Mouse (Mus musculus) lung, postnatal 14 days (tissue): ENCODE data around the gene Frs2.
"Not testable (repeated sequence)": the region's sequence is repeated elsewhere in the genome, so short reads cannot be mapped to it uniquely, and the experiment has no call there.

Source experiments
- DNase-seq: peaks from one replicate; pipeline ENCODE4 v3.0.0; 2021

Frs2 gene

DNA sequence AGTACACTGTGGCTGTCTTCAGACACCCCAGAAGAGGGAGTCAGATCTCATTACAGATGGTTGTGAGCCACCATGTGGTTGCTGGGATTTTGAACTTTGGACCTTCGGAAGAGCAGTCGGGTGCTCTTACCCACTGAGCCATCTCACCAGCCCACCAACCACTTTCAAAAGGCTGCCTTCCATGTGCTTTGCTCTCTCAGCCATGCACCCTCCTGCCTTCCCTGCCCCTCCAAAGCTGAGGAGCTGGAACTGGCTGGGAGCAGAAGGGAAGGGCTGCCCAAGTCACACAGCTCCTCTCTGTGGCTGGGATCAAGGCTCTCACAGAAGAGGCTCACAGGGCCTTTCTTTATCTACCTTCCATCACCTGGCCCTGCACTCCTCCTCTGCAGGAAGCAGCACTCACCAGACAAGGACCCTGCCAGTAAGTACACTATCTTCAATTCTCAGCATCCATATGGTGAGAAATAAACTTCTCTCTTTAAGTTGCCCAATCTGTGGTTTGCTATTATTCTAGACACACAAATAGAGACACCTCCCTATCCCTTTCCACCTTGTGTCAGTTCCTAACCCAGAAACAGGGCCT, 51.1 kb downstream of the Frs2 start:
- no peak for DNase-seq

DNA sequence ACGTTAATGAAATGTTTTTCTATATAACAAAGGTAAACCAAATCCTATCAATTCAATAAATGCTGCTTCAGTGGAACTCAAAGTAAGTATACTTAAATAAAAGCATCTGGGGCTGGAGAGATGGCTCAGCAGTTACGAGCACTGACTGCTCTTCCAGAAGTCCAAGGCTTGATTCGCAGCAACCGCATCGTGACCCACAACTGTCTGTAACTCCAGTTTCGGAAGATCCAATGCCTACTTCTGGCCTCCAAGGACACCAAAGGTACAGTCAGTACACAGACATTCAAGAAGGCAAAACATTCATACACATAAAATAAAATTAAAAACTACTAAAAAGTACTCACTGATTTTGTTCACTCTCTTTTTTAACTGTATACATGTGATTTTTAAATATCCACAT, 52.2 kb downstream of the Frs2 start:
- DNase-seq, result no peak

DNA sequence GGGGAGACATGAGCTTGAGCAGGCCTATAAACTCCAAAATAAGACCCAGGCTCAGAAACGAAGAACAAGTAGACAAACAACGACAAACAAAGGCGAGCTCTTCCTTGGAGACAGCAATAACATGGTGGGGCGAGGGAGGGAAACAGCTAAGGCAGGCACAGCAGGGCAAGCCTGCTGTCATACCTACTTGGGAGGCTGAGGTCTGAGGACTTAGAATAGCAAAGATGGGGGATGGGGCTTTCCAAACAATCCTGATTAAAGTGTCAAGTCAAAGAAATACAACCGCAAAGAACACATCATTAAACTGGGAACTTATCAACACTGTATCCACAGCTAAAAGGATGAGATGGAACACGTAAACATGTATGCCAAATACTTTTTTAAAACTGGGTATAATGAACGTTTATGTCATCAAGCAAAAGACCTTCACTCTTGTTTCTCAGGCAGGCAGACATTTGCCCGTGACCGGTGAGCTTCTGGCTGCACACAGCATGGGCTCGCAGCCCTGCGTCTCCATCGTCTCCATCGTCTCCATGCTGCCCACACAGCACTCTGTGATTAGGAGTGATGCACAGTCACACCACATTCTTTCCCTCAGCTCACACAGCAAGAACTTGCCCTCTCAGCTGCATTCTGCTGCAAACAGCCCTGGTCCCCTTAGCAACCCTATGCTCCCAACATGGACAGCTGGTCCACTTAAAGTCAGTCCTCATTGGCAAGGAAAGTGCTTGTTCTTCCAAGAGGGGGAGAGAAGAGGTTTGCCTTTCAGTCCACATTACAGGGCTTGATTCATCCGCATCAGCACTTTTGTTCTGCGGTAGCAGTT, 53.6 kb downstream of the Frs2 start:
- peak; percentile 41 for DNase-seq

DNA sequence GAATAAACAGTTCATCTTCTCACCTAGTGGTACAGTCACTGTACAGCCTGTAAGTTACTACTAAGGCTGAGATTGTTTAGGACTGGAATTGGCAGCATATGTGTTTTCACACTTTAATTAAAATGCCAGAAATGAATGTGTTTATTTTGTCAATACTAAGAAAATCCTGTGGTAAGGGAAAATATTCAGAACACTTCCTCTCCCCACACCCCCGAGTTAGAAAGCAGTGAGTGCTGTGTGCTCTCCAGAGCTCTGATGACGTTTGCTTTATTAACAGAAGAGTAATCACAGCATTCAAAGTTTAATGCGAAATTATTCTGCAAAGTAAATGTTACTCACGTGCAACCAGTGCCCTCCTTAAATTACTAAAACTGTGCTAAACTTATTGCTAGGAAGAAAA, 58.7 kb downstream of the Frs2 start:
- DNase-seq, result no peak

DNA sequence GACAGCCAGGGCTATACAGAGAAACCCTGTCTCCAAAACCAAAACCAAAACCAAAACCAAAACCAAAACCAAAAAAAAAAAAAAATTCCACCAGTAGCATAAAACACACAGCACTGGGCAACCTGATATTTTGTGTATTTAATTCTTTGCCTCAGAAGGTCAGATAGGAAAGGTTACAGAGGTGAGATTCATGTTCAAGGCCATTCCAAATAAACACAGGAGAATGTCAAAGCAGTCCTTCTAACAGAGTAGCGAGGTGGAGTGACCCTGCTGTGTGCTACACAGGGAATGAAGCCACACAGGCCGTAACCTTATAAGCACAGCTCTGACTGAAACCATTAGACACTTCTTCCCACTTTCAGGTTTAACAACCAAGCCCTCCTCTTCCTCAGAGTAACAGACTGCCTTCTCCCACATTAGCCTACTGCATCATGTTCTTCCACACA, 66.4 kb downstream of the Frs2 start:
- DNase-seq, result no peak

DNA sequence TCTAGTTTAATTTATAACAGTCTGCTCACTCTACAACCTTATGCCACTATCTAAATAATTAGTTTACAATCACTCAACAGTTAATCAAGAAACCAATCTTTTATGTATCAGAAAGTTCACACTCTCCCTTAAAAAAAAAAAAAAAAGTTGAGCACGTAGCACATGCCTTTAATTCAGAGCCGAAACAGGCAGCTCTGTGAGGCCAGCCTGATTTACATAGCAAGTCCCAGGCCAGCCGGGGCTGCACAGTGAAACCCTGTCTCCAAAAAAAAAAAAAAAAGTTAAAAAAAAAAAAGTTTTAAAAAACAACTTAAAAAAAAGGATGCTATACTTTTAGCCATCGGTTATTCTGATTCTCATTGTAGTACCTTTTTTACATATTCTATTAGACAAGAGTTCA, 67.0 kb downstream of the Frs2 start:
- no peak for DNase-seq

DNA sequence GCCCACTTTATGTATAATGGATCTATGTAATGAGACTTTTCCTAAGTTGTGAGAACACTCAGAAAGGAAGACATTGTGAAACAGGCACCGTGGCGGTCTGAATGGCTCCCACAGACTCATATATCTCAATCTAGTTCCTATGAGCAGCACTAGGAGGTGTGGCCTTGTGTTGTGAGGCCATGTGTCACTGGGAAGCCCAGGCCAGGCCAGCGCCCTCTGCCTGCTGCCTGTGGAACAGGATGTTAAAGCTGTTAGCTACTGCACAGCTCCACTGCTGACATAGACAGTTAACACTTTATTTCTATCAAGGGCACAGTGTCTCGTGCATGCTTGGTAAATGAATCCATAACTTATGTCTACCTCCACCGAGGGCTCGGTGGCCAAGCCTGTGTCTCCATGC, 70.0 kb downstream of the Frs2 start:
- peak; percentile 43 for DNase-seq

DNA sequence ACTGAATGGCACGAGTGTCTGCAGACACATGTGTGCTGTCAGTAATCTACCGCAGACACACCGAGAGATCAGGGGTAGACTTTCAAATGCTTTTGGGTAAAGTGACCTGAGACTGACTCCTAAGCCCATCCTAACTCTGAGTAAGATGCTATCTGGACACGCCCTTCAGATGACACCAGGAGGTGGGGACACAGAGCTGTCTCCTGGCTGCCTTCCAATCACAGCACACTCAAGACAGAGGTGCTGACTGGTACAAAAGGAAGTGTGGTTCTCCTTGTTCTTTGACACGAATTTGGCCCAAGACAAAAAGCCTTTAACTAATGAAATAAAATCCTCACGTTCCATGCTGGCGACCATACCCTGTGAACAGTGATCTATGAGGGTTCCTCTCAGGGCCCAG, 75.2 kb downstream of the Frs2 start:
- DNase-seq, result no peak

DNA sequence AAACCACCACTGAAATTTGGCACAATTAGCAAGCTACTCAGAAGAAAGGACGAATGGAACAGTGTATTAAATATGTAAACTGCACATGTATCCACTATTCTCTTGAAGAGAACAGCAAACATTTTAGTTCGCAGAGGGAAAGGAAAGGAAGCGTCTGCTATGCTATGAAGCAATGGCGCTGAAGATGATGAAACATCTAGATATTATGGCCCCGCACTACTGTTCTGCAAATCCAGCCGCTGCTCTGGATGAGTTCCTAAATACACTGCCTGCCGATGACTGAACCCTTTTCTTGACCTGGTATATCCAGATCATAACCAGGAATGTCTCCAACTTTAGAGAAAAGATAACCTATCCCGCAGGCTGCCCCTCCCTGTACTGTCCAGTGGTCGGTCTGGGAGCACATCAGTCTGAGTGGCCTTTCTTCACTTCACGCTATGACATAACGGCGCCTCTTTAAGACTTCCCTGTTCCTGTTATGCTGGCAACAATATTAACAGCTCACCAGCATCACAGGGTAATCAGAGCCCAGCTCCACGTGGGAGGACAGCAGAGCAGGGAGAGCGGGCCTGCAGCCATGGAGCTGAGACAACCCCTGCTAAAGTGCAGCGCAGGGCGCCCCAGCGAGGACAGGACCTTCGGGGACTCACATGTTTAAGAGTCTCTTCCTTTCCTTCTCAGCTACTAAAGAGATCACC, 76.0 kb downstream of the Frs2 start:
- no peak for DNase-seq

DNA sequence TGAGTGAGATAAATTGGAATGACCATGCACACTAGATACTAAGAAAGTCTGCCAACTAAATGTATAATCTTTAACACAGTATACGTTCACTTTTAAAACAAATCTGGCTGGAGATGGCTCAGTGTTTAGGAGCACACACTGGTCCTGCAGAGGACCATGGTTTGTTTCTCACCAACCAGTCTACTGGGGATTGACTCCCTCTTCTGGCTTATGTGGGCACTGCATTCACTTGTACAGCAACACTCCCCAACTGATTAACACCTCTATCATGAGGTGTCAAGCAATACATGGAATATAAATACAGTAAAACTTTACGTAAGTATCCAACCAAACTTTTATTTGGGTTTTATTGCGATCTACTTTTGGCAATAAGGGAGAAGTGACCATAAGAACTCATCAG, 79.2 kb downstream of the Frs2 start:
- DNase-seq, result no peak

DNA sequence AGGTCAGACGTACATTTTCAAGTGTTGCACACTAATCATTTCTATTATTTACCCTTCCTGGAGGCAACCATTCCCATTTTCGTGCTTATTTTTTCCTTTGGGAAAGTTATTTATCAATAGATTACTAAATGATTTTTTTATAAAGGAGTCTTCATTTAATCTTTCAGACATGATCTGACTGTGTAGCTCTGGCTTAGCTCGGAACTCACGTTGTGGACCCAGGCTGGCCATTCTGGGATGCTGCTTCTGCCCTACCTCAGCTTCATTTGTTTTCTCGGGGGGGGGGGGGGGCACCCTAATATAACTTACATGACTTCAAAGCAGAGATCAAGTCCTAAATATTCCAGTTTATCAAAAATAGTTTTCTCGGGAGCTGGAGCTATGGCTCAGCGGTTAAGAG, 84.3 kb downstream of the Frs2 start:
- DNase-seq, result no peak

DNA sequence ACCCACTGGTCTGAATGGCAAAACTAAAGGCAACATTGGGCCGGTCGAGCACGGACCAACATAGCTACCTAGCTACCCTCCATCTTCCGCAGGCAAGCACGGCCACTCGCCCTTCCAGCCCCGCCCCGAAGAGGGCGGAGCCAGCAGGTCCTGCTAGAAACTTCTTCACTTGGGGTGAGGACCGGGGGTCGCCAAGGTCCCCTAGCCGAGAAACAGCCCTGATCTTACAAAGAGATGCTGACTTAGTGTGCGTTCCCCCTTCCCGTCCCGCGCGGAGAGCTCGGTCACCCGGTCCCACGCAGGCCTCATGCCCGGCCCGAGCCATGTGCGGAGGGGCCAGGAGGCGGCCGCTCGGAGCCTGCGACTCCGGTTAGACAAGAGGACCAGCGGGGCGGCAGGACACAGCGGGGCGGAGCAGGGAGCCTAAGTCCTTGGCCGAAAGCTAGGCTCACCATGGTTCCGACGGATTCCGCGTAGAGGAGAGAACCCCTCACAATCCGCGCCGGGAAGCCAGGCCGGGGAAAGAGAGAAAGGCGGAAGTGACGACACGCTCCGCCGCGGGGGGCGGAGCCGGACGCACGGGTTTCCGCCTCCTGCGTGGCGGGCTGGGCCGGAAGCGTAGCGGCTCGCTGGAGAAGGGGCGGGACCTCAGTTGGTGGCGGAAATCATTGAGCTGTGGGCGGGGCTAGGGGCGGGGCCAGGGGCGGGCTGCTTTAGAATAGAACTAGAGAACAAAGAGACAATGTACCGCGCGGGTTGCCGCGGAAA, 84.9 kb downstream of the Frs2 start, which contains the start of gene Cct2:
Gene Cct2 (minus strand): TSS at position 561 of the 768 bp plus-strand sequence.
- peak; percentile 93 for DNase-seq

DNA sequence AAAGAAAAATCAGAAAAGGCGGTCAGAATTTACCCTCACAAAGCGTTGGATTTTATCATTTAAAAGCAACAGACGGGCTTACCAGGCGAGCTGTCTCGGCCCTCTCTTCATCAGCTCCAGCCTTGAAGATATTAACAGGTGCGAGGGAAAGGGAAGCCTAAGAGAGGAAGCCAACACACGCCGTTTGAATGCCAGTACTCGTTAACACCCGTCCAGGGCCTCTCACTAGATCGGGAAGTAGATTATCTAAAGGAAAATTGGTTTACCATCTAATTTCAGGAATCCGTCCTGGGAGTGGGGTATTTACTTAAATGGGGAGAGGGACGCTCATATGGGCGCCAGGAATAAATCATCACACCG, 85.5 kb downstream of the Frs2 start:
- no peak for DNase-seq

DNA sequence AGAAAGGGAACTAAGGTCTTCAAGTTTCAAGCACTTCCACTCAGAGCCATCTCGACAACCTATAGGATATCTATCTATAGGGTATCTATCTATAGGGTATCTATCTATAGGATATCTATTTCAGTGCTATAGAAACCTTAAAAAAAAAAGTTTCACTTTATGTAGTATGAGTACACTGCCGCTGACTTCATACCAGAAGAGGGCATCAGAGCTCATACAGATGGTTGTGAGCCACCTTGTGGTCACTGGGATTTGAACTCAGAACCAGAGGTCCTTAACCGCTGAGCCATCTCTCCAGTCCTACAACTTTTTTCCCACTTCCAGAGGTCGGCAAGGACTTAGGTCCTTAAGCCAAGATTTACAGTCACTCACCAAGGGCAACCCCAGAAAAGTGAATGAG, 92.7 kb downstream of the Frs2 start:
- no peak for DNase-seq

DNA sequence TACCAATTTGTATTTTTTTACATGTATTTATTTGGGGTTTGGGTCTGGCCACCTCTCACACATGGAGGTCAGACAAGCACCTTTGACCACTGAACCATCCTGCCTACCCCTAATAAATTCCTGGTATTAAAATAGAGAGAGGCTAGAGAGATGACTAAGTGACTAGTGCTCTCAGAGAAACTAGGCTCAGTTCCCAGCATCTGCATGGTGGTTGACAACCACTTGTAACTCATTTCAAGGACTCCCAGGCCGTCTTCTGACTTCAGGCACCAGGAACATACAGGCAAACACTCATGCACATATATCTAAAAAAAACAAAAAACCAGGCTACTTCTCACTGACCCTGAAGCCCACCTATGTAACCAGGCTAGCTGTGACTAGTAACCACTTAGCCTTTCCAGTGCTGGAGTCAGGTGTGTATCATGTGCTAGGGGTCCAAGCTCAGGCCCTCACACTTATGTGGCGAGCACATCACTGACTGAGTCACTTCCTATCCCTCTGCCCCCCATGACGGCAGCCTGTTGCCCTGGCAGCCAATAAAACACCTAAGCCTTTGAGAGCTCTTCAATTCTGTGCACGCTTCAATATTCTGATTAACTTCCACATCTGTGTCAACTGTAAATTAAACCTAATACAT, 98.3 kb downstream of the Frs2 start:
- no peak for DNase-seq

DNA sequence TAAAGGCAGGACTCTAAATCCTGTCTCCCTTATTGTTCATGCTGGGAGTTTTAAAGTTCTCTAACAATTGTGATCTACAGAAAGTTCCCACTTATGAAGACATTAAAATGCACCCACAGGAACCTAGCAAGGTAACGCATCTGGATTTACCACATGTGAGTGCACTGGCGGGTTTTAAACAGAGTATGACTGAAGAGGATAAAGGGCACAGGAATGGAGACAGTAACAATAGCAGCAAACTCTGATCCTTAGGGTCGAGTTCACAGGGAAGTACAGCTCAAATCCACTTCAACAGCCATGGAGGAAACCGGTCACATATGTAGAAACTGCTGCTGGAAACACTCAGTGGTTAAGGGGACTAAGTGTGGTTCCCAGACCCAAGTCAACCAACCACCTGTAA, 99.1 kb downstream of the Frs2 start:
- DNase-seq, result no peak

DNA sequence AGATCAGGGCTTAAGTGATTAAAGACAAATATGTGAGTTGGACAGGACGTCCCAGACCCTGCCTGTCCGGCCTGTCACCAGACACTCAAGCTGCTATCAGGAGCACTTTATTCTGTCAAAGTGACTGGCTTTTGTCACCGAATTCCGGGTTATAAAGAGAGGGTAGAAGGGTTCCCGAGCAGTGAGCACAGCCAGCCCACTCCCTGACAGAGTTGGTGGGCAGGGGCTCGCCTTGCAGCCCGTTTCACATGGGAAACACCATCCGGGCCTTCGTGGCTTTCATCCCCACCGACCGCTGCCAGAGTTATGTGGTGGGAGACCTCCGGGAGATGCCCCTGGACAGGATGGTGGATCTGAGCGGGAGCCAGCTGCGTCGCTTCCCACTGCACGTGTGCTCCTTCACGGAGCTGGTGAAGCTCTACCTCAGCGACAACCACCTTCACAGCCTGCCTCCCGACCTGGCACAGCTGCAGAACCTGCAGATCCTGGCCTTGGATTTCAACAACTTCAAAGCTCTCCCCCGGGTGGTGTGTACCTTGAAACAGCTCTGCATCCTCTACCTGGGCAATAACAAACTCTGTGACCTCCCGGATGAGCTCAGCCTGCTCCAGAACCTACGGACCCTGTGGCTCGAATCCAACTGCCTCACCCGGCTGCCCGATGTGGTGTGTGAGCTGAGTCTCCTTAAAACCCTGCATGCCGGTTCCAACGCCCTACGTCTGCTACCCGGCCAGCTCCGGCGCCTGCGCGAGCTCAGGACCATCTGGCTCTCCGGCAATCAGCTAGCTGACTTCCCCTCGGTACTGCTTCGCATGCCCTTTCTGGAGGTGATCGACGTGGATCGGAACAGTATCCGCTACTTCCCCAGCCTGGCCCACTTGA, 102.9 kb downstream of the Frs2 start, which contains the start of gene Lrrc10:
Gene Lrrc10 (plus strand): TSS at position 167 of the 882 bp plus-strand sequence.
- DNase-seq, result no peak

DNA sequence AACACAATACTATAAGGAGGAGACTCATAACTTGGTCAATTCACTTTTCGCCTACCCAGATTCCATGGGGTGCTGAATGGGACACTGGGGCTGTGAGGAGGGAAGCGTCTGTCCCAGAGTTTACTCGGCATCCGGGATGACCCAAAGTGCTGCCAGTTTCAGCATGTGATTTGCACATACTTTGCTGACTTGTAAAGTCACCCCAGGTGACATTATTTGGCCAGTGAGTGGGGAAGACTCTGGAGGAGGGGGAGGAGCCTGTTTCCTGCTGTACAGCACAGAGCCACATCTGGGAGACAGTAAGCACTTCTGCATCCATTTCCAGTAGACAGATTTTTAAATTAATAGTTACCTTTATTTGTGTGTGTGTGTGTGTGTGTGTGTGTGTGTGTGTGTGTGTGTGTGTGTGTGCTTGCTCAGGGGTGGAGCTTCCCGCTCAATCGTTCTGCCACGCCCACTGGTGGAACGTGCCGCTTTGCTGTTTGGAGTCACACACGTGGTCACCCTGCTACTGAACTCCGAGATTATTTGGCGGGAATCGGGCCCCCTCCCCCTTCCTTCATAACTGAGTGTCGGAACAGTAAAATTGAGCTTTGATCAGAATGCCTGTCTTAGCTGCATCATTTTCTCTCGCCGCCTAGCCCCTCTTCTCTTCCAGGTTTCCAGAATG, 104.7 kb downstream of the Frs2 start:
- not testable (repeated sequence) for DNase-seq

DNA sequence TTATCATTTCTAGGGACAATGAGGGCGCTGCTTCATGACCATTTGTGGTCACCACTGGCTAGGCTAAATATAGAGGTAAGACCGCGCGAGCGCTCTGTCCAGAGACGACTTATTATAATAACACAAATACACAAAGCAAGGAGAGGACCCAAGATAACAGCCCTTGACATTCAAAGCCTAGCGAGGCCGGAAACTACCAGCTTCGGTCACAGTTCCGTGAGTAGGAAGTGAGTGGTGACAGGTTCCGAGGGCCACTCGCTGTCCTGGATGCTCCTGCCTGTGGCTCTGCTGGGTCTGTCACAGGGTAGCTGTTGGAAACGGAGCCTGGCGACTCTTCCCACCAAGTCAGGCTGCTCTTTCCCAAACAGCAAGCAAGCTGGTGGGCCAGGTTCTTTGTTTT, 106.0 kb downstream of the Frs2 start:
- DNase-seq, result no peak

DNA sequence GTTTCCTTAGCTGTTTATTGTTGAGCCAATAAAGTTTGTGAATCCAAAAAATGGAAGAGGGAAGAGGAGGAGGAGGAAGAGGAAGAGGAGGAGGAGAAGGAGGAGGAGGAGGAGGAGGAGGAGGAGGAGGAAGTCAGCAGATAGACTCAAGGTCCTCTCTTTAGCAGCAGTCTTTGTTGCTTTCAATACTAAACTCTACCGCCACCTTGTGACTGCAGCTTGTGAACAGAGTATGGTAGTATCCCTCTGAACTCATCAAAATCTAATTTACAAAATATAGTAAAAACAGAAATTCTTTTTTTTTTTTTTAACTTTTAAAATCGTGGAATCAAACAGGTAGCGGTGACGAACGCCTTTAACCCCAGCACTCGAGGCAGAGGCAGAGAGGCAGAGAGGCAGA, 108.0 kb downstream of the Frs2 start:
- no peak for DNase-seq

DNA sequence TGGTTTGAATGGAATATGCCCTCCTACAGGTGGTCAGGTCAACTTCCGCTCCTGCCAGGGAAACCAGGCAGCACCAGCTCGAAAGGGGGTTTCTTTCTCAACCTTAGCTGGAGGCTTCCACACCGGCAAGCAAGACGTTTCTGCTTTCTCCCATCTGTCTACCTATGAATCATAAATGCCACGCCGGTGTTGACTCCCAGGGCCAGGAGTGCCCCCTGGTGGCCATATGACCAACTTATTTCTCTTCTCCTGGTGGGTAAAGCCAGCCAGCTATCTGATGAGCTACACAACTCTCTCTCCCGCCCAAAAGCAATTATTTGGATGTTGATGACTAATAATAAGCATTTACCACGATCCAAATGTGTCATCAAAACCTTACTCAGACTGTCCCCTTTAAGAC, 114.5 kb downstream of the Frs2 start:
- DNase-seq, result peak; percentile 89
